Mouse (Mus musculus) c-Kit-positive CD71-positive TER-119-positive erythroid progenitor cells, embryonic 14.5 days (primary cell): Measurements from ENCODE around the gene Efcab11.

Source experiments
- DNase-seq: peaks from one replicate; pipeline ENCODE4 v3.0.0-alpha.2; 2013; ENCODE audit warnings: low spot score

The Efcab11 gene

GRCm38 (mm10) chr12:99671866-99672191, 212.4 kb downstream of the Efcab11 start:
- DNase-seq: no peak

- DNase-seq: no peak
These were observed 212.9 kb downstream of the Efcab11 start for GRCm38 (mm10) chr12:99671162-99671865.

- DNase-seq: no peak
These were observed 213.5 kb downstream of the Efcab11 start for GRCm38 (mm10) chr12:99670762-99671152.

GRCm38 (mm10) chr12:99669976-99670761, 214.1 kb downstream of the Efcab11 start:
- no peak for DNase-seq

DNA sequence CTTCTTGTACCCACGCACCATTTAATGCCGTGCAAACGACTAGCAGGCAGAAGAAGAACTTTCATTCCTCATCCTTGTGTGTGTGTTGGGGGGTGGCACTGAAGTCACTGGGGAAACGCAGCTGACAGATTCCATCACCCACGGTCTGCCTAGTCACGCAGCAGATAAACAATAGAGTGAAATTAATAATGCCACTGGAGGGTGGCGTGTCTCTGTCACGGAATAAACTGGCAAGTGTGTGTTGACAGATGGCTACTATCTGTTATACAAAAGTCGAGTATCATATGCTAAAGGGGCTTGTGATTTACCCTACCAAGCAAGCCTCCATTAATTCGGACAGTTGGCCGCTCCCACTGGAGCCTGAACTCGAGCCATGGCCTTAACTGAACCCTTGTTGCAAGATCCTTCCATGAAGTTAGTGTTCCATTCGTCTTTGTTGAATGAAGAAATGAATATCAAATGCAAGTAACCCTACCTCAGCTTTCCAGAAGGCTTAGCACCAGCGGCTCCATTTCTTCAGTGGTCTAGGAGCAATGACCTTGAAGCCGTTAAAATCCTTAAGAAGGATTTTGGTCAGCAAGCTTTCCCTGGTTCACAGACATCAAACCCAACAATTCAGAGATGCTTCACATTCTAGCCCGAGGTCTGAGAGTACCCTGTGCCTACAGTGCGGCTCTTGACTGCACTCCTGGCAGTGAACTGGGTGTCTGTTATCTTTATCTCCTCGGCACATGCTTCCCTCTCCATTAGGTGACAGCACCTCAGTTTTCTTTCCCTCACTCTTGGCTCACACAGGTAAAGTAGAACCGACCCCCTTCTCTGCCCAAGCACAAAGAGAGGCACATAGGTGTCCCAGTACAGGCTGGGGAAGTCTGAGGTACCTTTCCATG, 229.0 kb downstream of the Efcab11 start:
- no peak for DNase-seq

DNA sequence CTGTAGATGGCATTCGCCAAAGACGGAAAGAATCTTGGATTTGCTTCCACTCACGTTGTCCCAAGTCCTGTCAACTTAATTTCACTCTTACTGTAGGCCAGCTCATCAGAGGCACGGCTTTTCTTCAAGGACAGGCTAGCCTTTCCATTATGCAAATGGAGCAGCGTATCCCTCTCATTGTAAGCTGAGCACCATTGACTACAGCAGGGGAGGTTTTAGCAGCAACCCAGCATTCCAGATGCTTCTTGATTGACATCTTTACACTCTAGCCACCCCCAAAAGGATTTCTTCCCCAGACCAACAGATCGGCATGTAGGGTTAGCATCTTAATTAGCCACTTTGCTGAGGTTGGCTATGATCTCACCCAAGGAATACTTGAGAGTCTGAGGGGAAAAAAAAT, 231.8 kb downstream of the Efcab11 start:
- no peak for DNase-seq

GRCm38 (mm10) chr12:99649732-99650131, 234.5 kb downstream of the Efcab11 start:
- no peak for DNase-seq

DNA sequence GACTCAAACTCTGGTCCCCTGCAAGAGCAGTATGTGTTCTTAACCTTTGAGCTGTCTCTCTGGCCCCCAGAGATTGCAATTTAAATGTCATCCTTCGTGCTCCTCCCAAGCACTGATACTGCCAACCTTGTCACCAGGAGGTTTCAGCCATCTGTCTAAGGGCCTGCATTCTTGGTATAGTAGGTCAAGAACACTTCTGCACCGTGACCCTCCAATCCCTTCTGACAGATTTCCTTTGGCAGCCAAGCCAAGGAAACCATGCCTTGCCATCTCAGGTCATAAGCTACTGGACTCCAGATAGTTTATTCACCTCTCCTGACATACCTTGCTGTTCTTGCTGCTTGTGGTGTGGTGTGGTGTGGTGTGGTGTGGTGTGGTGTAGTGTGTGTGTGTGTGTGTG, 235.5 kb downstream of the Efcab11 start:
- DNase-seq: no peak

- no peak for DNase-seq
These were observed 237.5 kb downstream of the Efcab11 start for GRCm38 (mm10) chr12:99646556-99647354.

GRCm38 (mm10) chr12:99645418-99645817, 238.8 kb downstream of the Efcab11 start:
- no peak for DNase-seq

- no peak for DNase-seq
These were observed 239.3 kb downstream of the Efcab11 start for GRCm38 (mm10) chr12:99644966-99645365.
